Mouse (Mus musculus) megakaryocyte, embryonic 14.5 days (primary cell): Measurements from ENCODE around the gene Cdca7l. TPM values are rescaled to one million over a fixed set of nuclear protein-coding genes. Genes with fewer than 3 reads are reported as not detected.

ENCODE experiments used
- H3K27me3 ChIP-seq: replicated peaks from 2 replicates; pipeline ENCODE3; 2012; ENCODE audit warnings: inconsistent platforms
- H3K36me3 ChIP-seq: replicated peaks from 2 replicates; pipeline ENCODE3; 2012; ENCODE audit warnings: low read length, inconsistent platforms, mixed read lengths
- H3K4me1 ChIP-seq: 2 replicates; pipeline ENCODE4 v1.6.1; 2012; ENCODE audit warnings: inconsistent platforms
- H3K4me3 ChIP-seq: replicated peaks from 2 replicates; pipeline ENCODE3; 2012; ENCODE audit warnings: moderate library complexity, mild to moderate bottlenecking, inconsistent platforms
- H3K9me3 ChIP-seq: 2 replicates; pipeline ENCODE4 v1.6.1; 2012; ENCODE audit warnings: inconsistent platforms
- FLI1 ChIP-seq: IDR thresholded peaks from 2 replicates; pipeline ENCODE4 v1.6.1; 2012; ENCODE audit warnings: low read length, inconsistent platforms, mixed read lengths
- GATA1 ChIP-seq: IDR thresholded peaks from 3 replicates; pipeline ENCODE4 v1.6.1; 2012; ENCODE audit warnings: mixed read lengths, low read length, inconsistent platforms, borderline replicate concordance
- polyA plus RNA-seq: library from polyadenylated mRNA; stranded (reverse); fragments of >175 nt; gene quantifications from 2 replicates; pipeline ENCODE4 v1.2.3, GENCODE M21; 2012; ENCODE audit warnings: low replicate concordance; ENCODE audit not compliant: insufficient read depth

The Cdca7l gene
- polyA plus RNA-seq, 1 experiment: 4.1 TPM

DNA sequence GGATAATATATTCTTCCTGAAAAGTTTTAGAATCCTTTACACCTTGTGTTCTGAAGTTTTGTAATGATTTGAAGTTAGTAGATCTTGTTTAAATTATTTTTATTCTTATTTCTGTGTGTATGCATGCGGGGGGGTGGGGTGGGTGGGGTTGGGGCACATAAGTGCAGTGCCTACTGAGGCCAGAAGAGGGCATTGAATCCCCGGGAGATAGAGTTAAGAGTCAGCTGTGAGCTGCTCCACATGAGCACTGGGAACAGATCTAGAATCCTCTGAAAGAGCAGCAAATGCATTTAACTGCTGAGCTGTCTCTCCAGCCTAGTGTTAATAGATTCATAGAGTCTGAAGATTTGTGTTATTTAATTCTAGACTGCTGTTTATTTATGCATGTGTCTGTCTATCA, 30.6 kb downstream of the Cdca7l start:
- peaks cover 13% of the 10 kb centered on the region for H3K4me1 ChIP-seq
- TF ChIP-seq GATA1: no peak
- TF ChIP-seq FLI1: no peak
- no peak overlapping the region for H3K4me3 ChIP-seq
- H3K9me3 ChIP-seq: no peaks in the 10 kb centered on the region
- no peaks in the 10 kb centered on the region for H3K36me3 ChIP-seq
- H3K27me3 ChIP-seq: peaks cover 8% of the 10 kb centered on the region

- TF ChIP-seq GATA1 (no peak), FLI1 (no peak)
- no peaks in the 10 kb centered on the region for H3K9me3 ChIP-seq
- no peaks in the 10 kb centered on the region for H3K36me3 ChIP-seq
- peaks cover 9% of the 10 kb centered on the region for H3K27me3 ChIP-seq
- H3K4me1 ChIP-seq: peaks cover 13% of the 10 kb centered on the region
- H3K4me3 ChIP-seq: no peak overlapping the region
Observed at GRCm38 (mm10) chr12:117835371-117835770, 31.3 kb downstream of the Cdca7l start.

DNA sequence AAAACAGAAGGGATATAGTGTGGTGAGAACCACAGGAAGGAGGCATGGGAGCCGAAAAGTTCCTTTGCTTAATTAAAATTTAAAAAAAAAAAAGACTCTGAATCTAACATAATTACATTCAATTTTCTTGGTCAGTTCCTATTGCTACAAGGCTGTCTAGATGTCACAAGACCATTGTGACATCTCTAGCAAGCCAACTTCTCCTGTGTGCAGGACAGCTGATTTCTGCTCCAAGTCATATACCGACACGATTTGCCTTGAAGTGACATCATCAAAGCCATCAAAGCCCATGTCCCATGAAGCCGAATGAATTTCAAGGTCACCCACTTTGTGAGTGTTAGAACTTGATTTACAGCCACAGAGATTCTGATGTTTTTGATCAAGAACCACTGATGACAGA, 33.3 kb downstream of the Cdca7l start:
- Histone ChIP-seq H3K36me3 (no peaks in the 10 kb centered on the region), H3K4me1 (peaks cover under 1% of the 10 kb centered on the region), H3K4me3 (no peak overlapping the region), H3K27me3 (peaks cover 10% of the 10 kb centered on the region), H3K9me3 (no peaks in the 10 kb centered on the region)
- TF ChIP-seq FLI1 (no peak), GATA1 (no peak)

GRCm38 (mm10) chr12:117840705-117841104, 36.6 kb downstream of the Cdca7l start:
- Histone ChIP-seq H3K4me1 (peaks cover 20% of the 10 kb centered on the region), H3K9me3 (no peaks in the 10 kb centered on the region), H3K4me3 (no peak overlapping the region), H3K27me3 (peaks cover 7% of the 10 kb centered on the region), H3K36me3 (no peaks in the 10 kb centered on the region)
- no peak for TF ChIP-seq GATA1
- TF ChIP-seq FLI1: no peak

GRCm38 (mm10) chr12:117842676-117843075, 38.6 kb downstream of the Cdca7l start:
- H3K4me3 ChIP-seq: no peak overlapping the region
- peaks cover 4% of the 10 kb centered on the region for H3K36me3 ChIP-seq
- H3K4me1 ChIP-seq: peaks cover 22% of the 10 kb centered on the region
- H3K27me3 ChIP-seq: peaks cover 6% of the 10 kb centered on the region
- H3K9me3 ChIP-seq: no peaks in the 10 kb centered on the region
- TF ChIP-seq FLI1: no peak
- TF ChIP-seq GATA1: no peak

GRCm38 (mm10) chr12:117843302-117844074, 39.4 kb downstream of the Cdca7l start:
- no peaks in the 10 kb centered on the region for H3K9me3 ChIP-seq
- peaks cover 11% of the 10 kb centered on the region for H3K36me3 ChIP-seq
- peak overlapping the region; percentile 97 for H3K4me3 ChIP-seq
- peaks cover 4% of the 10 kb centered on the region for H3K27me3 ChIP-seq
- H3K4me1 ChIP-seq: peaks cover 22% of the 10 kb centered on the region
- TF ChIP-seq GATA1: no peak
- no peak for TF ChIP-seq FLI1

GRCm38 (mm10) chr12:117844075-117844408, 40.0 kb downstream of the Cdca7l start:
- H3K27me3 ChIP-seq: peaks cover 1% of the 10 kb centered on the region
- TF ChIP-seq FLI1 (no peak), GATA1 (no peak)
- peaks cover 22% of the 10 kb centered on the region for H3K4me1 ChIP-seq
- no peaks in the 10 kb centered on the region for H3K9me3 ChIP-seq
- peak overlapping the region; percentile 97 for H3K4me3 ChIP-seq
- peaks cover 14% of the 10 kb centered on the region for H3K36me3 ChIP-seq

GRCm38 (mm10) chr12:117844917-117845316, 40.8 kb downstream of the Cdca7l start:
- Histone ChIP-seq H3K27me3 (peaks cover 1% of the 10 kb centered on the region), H3K9me3 (no peaks in the 10 kb centered on the region), H3K4me1 (peaks cover 22% of the 10 kb centered on the region), H3K4me3 (peak overlapping the region; percentile 97), H3K36me3 (peaks cover 14% of the 10 kb centered on the region)
- TF ChIP-seq GATA1 (no peak), FLI1 (no peak)

GRCm38 (mm10) chr12:117848621-117849020, 44.5 kb downstream of the Cdca7l start:
- Histone ChIP-seq H3K4me3 (no peak overlapping the region), H3K9me3 (no peaks in the 10 kb centered on the region), H3K27me3 (no peaks in the 10 kb centered on the region), H3K36me3 (peaks cover 29% of the 10 kb centered on the region), H3K4me1 (peaks cover 28% of the 10 kb centered on the region)
- TF ChIP-seq GATA1 (no peak), FLI1 (no peak)

- Histone ChIP-seq H3K9me3 (no peaks in the 10 kb centered on the region), H3K4me1 (peaks cover 23% of the 10 kb centered on the region), H3K4me3 (no peak overlapping the region), H3K27me3 (no peaks in the 10 kb centered on the region), H3K36me3 (peaks cover 29% of the 10 kb centered on the region)
- no peak for TF ChIP-seq FLI1
- TF ChIP-seq GATA1: no peak
Observed at GRCm38 (mm10) chr12:117850472-117850871, 46.4 kb downstream of the Cdca7l start.
